Mouse (Mus musculus) intestine, postnatal 0 days (tissue): ENCODE data around the gene Gm21616. TPM values are rescaled to one million over a fixed set of nuclear protein-coding genes. Genes with fewer than 3 reads are reported as not detected.
"Not testable (repeated sequence)": the region's sequence is repeated elsewhere in the genome, so short reads cannot be mapped to it uniquely, and the experiment has no call there.

Experiments used
- ATAC-seq: fragments of 200-750 bp; cut with Nextera tagmentation; 2 replicates; pipeline ENCODE4 v1.8.0; 2017; ENCODE audit warnings: mild to moderate bottlenecking, moderate TSS enrichment, moderate library complexity
- H3K27ac ChIP-seq: fragments of 300-500 bp; sonication (generic); 2 replicates; pipeline ENCODE4 v1.5.1; 2014; ENCODE audit warnings: mild to moderate bottlenecking, low read depth, low read length, moderate library complexity
- H3K27me3 ChIP-seq: fragments of 300-500 bp; sonication (generic); replicated peaks from 2 replicates; pipeline ENCODE4 v1.6.1; 2014; ENCODE audit warnings: low read length, mixed read lengths; ENCODE audit not compliant: control insufficient read depth, insufficient read depth
- H3K36me3 ChIP-seq: fragments of 300-500 bp; sonication (generic); 2 replicates; pipeline ENCODE4 v1.6.1; 2014; ENCODE audit warnings: mild to moderate bottlenecking, moderate library complexity; ENCODE audit not compliant: control insufficient read depth, insufficient read depth
- H3K4me1 ChIP-seq: fragments of 300-500 bp; sonication (generic); replicated peaks from 2 replicates; pipeline ENCODE4 v1.6.1; 2014; ENCODE audit warnings: antibody characterized with exemption, low read length, mixed read lengths; ENCODE audit not compliant: control insufficient read depth, insufficient read depth
- H3K4me2 ChIP-seq: fragments of 300-500 bp; sonication (generic); replicated peaks from 2 replicates; pipeline ENCODE4 v1.6.1; 2014; ENCODE audit warnings: low read depth, mild to moderate bottlenecking, moderate library complexity
- H3K4me3 ChIP-seq: fragments of 300-500 bp; sonication (generic); 2 replicates; pipeline ENCODE4 v1.5.1; 2014; ENCODE audit warnings: low read depth, low read length
- H3K9ac ChIP-seq: fragments of 300-500 bp; sonication (generic); 2 replicates; pipeline ENCODE4 v1.6.1; 2014; ENCODE audit warnings: mild to moderate bottlenecking, low read depth, low read length
- H3K9me3 ChIP-seq: fragments of 300-500 bp; sonication (generic); 2 replicates; pipeline ENCODE4 v1.6.1; 2016; ENCODE audit warnings: mixed run types; ENCODE audit not compliant: control insufficient read depth
- WGBS: fragments of 180-500 bp; shearing (Covaris S2); extraction: QIAGEN DNeasy Blood & Tissue Kit; methylation state at CpG from one replicate; pipeline ENCODE4 v1.1.7; 2014; 5-methylcytosine and 5-hydroxymethylcytosine counted together
- polyA plus RNA-seq: library from polyadenylated mRNA; unstranded; fragments of >200 nt; fragmentation: Nextera tagmentation; extraction: Ambion mirVana; gene quantifications from 2 replicates; pipeline ENCODE4 v1.2.1, GENCODE M21; 2015

Gene Gm21616
- polyA plus RNA-seq, result not detected in 2 replicates

DNA sequence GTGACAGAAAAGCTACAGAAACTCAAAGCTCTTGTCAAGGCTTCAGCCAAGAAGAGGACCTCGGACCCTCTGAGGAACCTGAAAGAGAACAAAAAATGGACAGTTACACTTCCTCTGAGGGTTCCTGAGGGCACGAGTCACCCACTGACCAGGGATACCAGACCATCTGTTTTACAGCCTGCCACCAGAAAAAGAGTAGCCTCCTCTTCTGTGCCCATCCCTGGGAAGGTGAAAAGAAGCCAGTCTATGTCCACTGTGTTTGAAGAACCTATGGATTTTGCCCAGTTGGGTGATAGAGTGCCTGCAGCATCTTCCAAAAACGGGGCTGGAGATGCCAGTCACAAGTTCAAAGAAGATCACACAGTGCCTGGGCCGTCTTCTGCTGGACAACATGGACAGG, at the start of gene Gm21616:
TSS of gene Gm21616 (plus strand) at position 301 of the 400 bp plus-strand sequence.
- not testable (repeated sequence) for H3K27ac ChIP-seq, H3K27me3 ChIP-seq, H3K4me3 ChIP-seq, H3K4me2 ChIP-seq, ATAC-seq, H3K36me3 ChIP-seq, H3K4me1 ChIP-seq, H3K9me3 ChIP-seq, H3K9ac ChIP-seq
- no CpG with 5 or more reads among the region's 4 CpGs for WGBS
